Mouse (Mus musculus): ENCODE data around the gene 2300003K06Rik. TPM values are rescaled to one million over a fixed set of nuclear protein-coding genes. Genes with fewer than 3 reads are reported as not detected.

2300003K06Rik gene
- polyA plus RNA-seq (2014; fragmentation: Illumina TruSeq; extraction: RNeasy Lipid Tissue Mini Kit (QIAGEN cat#74804); ENCODE audit: low read depth, low replicate concordance) = not detected

GRCm38 (mm10) chr11:99837966-99838365, at the start of gene 2300003K06Rik:
2300003K06Rik (minus strand) TSS chr11:99838066.

GRCm38 (mm10) chr11:99878887-99879286, 41.0 kb upstream of the 2300003K06Rik start, which contains the start of gene Gm11567:
Gm11567 (plus strand) TSS chr11:99879187.

GRCm38 (mm10) chr11:99873089-99873488, 35.2 kb upstream of the 2300003K06Rik start, which contains the start of gene Krtap9-1:
Krtap9-1 (plus strand) TSS chr11:99873389.

GRCm38 (mm10) chr11:99864176-99864575, 26.3 kb upstream of the 2300003K06Rik start, which contains the start of gene Gm11559:
Gm11559 (plus strand) TSS chr11:99864476.

GRCm38 (mm10) chr11:99857617-99858016, 19.8 kb upstream of the 2300003K06Rik start, which contains the start of gene Gm11568:
Gm11568 (plus strand) TSS chr11:99857917.

GRCm38 (mm10) chr11:99851508-99851907, 13.6 kb upstream of the 2300003K06Rik start, which contains the start of gene Krtap4-16:
Krtap4-16 (minus strand) TSS chr11:99851608.

GRCm38 (mm10) chr11:99815566-99815965, 22.3 kb downstream of the 2300003K06Rik start, which contains the start of gene Gm11564:
Gm11564 (minus strand) TSS chr11:99815666.

GRCm38 (mm10) chr11:99809792-99810191, 28.1 kb downstream of the 2300003K06Rik start, which contains the start of gene Krtap4-13:
Krtap4-13 (minus strand) TSS chr11:99809892.

GRCm38 (mm10) chr11:99804346-99804745, 33.5 kb downstream of the 2300003K06Rik start, which contains the start of gene Gm11554:
Gm11554 (minus strand) TSS chr11:99804446.

GRCm38 (mm10) chr11:99798832-99799231, 39.0 kb downstream of the 2300003K06Rik start, which contains the start of gene Gm11569:
Gm11569 (minus strand) TSS chr11:99798932.

GRCm38 (mm10) chr11:99793367-99793766, 44.5 kb downstream of the 2300003K06Rik start, which contains the start of gene Gm11596:
Gm11596 (minus strand) TSS chr11:99793467.

Other genes with a start within 250 kb of the 2300003K06Rik start
- not detected for gene Krtap1-3, start 246.7 kb downstream of the 2300003K06Rik start, polyA plus RNA-seq (2014; fragmentation: Illumina TruSeq; extraction: RNeasy Lipid Tissue Mini Kit (QIAGEN cat#74804); ENCODE audit: low read depth, low replicate concordance)
- gene Krtap9-3, start 240.0 kb downstream of the 2300003K06Rik start, polyA plus RNA-seq (2014; fragmentation: Illumina TruSeq; extraction: RNeasy Lipid Tissue Mini Kit (QIAGEN cat#74804); ENCODE audit: low read depth, low replicate concordance) = not detected
- gene Gm11938, start 234.8 kb downstream of the 2300003K06Rik start, polyA plus RNA-seq (2014; fragmentation: Illumina TruSeq; extraction: RNeasy Lipid Tissue Mini Kit (QIAGEN cat#74804); ENCODE audit: low read depth, low replicate concordance) = not detected
- gene Gm11937, start 227.9 kb downstream of the 2300003K06Rik start, polyA plus RNA-seq (2014; fragmentation: Illumina TruSeq; extraction: RNeasy Lipid Tissue Mini Kit (QIAGEN cat#74804); ENCODE audit: low read depth, low replicate concordance) = not detected
- not detected for gene Krtap2-4, start 223.2 kb downstream of the 2300003K06Rik start, polyA plus RNA-seq (2014; fragmentation: Illumina TruSeq; extraction: RNeasy Lipid Tissue Mini Kit (QIAGEN cat#74804); ENCODE audit: low read depth, low replicate concordance)
- gene Gm11562, start 217.6 kb downstream of the 2300003K06Rik start, polyA plus RNA-seq (2014; fragmentation: Illumina TruSeq; extraction: RNeasy Lipid Tissue Mini Kit (QIAGEN cat#74804); ENCODE audit: low read depth, low replicate concordance) = not detected
- gene Krtap4-1, start 209.8 kb downstream of the 2300003K06Rik start, polyA plus RNA-seq (2014; fragmentation: Illumina TruSeq; extraction: RNeasy Lipid Tissue Mini Kit (QIAGEN cat#74804); ENCODE audit: low read depth, low replicate concordance) = not detected
- not detected for gene Krtap4-2, start 203.0 kb downstream of the 2300003K06Rik start, polyA plus RNA-seq (2014; fragmentation: Illumina TruSeq; extraction: RNeasy Lipid Tissue Mini Kit (QIAGEN cat#74804); ENCODE audit: low read depth, low replicate concordance)
- not detected for gene Krtap4-7, start 194.0 kb downstream of the 2300003K06Rik start, polyA plus RNA-seq (2014; fragmentation: Illumina TruSeq; extraction: RNeasy Lipid Tissue Mini Kit (QIAGEN cat#74804); ENCODE audit: low read depth, low replicate concordance)
- not detected for gene Gm11555, start 187.8 kb downstream of the 2300003K06Rik start, polyA plus RNA-seq (2014; fragmentation: Illumina TruSeq; extraction: RNeasy Lipid Tissue Mini Kit (QIAGEN cat#74804); ENCODE audit: low read depth, low replicate concordance)
- not detected for gene Gm11563, start 179.1 kb downstream of the 2300003K06Rik start, polyA plus RNA-seq (2014; fragmentation: Illumina TruSeq; extraction: RNeasy Lipid Tissue Mini Kit (QIAGEN cat#74804); ENCODE audit: low read depth, low replicate concordance)
- not detected for gene Krtap4-6, start 172.1 kb downstream of the 2300003K06Rik start, polyA plus RNA-seq (2014; fragmentation: Illumina TruSeq; extraction: RNeasy Lipid Tissue Mini Kit (QIAGEN cat#74804); ENCODE audit: low read depth, low replicate concordance)
- not detected for gene Gm14190, start 147.3 kb downstream of the 2300003K06Rik start, polyA plus RNA-seq (2014; fragmentation: Illumina TruSeq; extraction: RNeasy Lipid Tissue Mini Kit (QIAGEN cat#74804); ENCODE audit: low read depth, low replicate concordance)
- gene Gm14180, start 103.8 kb downstream of the 2300003K06Rik start, polyA plus RNA-seq (2014; fragmentation: Illumina TruSeq; extraction: RNeasy Lipid Tissue Mini Kit (QIAGEN cat#74804); ENCODE audit: low read depth, low replicate concordance) = not detected
- not detected for gene Gm11595, start 65.2 kb downstream of the 2300003K06Rik start, polyA plus RNA-seq (2014; fragmentation: Illumina TruSeq; extraction: RNeasy Lipid Tissue Mini Kit (QIAGEN cat#74804); ENCODE audit: low read depth, low replicate concordance)
- gene Krtap4-8, start 57.4 kb downstream of the 2300003K06Rik start, polyA plus RNA-seq (2014; fragmentation: Illumina TruSeq; extraction: RNeasy Lipid Tissue Mini Kit (QIAGEN cat#74804); ENCODE audit: low read depth, low replicate concordance) = not detected
- not detected for gene Krtap4-9, start 52.9 kb downstream of the 2300003K06Rik start, polyA plus RNA-seq (2014; fragmentation: Illumina TruSeq; extraction: RNeasy Lipid Tissue Mini Kit (QIAGEN cat#74804); ENCODE audit: low read depth, low replicate concordance)
- not detected for gene Gm11596, start 44.6 kb downstream of the 2300003K06Rik start, polyA plus RNA-seq (2014; fragmentation: Illumina TruSeq; extraction: RNeasy Lipid Tissue Mini Kit (QIAGEN cat#74804); ENCODE audit: low read depth, low replicate concordance)
- gene Gm11569, start 39.1 kb downstream of the 2300003K06Rik start, polyA plus RNA-seq (2014; fragmentation: Illumina TruSeq; extraction: RNeasy Lipid Tissue Mini Kit (QIAGEN cat#74804); ENCODE audit: low read depth, low replicate concordance) = not detected
- gene Gm11554, start 33.6 kb downstream of the 2300003K06Rik start, polyA plus RNA-seq (2014; fragmentation: Illumina TruSeq; extraction: RNeasy Lipid Tissue Mini Kit (QIAGEN cat#74804); ENCODE audit: low read depth, low replicate concordance) = not detected
- not detected for gene Krtap4-13, start 28.2 kb downstream of the 2300003K06Rik start, polyA plus RNA-seq (2014; fragmentation: Illumina TruSeq; extraction: RNeasy Lipid Tissue Mini Kit (QIAGEN cat#74804); ENCODE audit: low read depth, low replicate concordance)
- not detected for gene Gm11564, start 22.4 kb downstream of the 2300003K06Rik start, polyA plus RNA-seq (2014; fragmentation: Illumina TruSeq; extraction: RNeasy Lipid Tissue Mini Kit (QIAGEN cat#74804); ENCODE audit: low read depth, low replicate concordance)
- not detected for gene Krtap4-16, start 13.5 kb upstream of the 2300003K06Rik start, polyA plus RNA-seq (2014; fragmentation: Illumina TruSeq; extraction: RNeasy Lipid Tissue Mini Kit (QIAGEN cat#74804); ENCODE audit: low read depth, low replicate concordance)
- gene Gm11568, start 19.9 kb upstream of the 2300003K06Rik start, polyA plus RNA-seq (2014; fragmentation: Illumina TruSeq; extraction: RNeasy Lipid Tissue Mini Kit (QIAGEN cat#74804); ENCODE audit: low read depth, low replicate concordance) = not detected
- not detected for gene Gm11559, start 26.4 kb upstream of the 2300003K06Rik start, polyA plus RNA-seq (2014; fragmentation: Illumina TruSeq; extraction: RNeasy Lipid Tissue Mini Kit (QIAGEN cat#74804); ENCODE audit: low read depth, low replicate concordance)
- gene Krtap9-1, start 35.3 kb upstream of the 2300003K06Rik start, polyA plus RNA-seq (2014; fragmentation: Illumina TruSeq; extraction: RNeasy Lipid Tissue Mini Kit (QIAGEN cat#74804); ENCODE audit: low read depth, low replicate concordance) = not detected
- not detected for gene Gm11567, start 41.1 kb upstream of the 2300003K06Rik start, polyA plus RNA-seq (2014; fragmentation: Illumina TruSeq; extraction: RNeasy Lipid Tissue Mini Kit (QIAGEN cat#74804); ENCODE audit: low read depth, low replicate concordance)
- gene Krtap31-1, start 69.9 kb upstream of the 2300003K06Rik start, polyA plus RNA-seq (2014; fragmentation: Illumina TruSeq; extraction: RNeasy Lipid Tissue Mini Kit (QIAGEN cat#74804); ENCODE audit: low read depth, low replicate concordance) = not detected
- gene Gm11565, start 76.7 kb upstream of the 2300003K06Rik start, polyA plus RNA-seq (2014; fragmentation: Illumina TruSeq; extraction: RNeasy Lipid Tissue Mini Kit (QIAGEN cat#74804); ENCODE audit: low read depth, low replicate concordance) = 0.49 TPM
- gene Krtap31-2, start 98.2 kb upstream of the 2300003K06Rik start, polyA plus RNA-seq (2014; fragmentation: Illumina TruSeq; extraction: RNeasy Lipid Tissue Mini Kit (QIAGEN cat#74804); ENCODE audit: low read depth, low replicate concordance) = not detected
- not detected for gene Krtap9-5, start 110.4 kb upstream of the 2300003K06Rik start, polyA plus RNA-seq (2014; fragmentation: Illumina TruSeq; extraction: RNeasy Lipid Tissue Mini Kit (QIAGEN cat#74804); ENCODE audit: low read depth, low replicate concordance)
- not detected for gene Krtap29-1, start 141.0 kb upstream of the 2300003K06Rik start, polyA plus RNA-seq (2014; fragmentation: Illumina TruSeq; extraction: RNeasy Lipid Tissue Mini Kit (QIAGEN cat#74804); ENCODE audit: low read depth, low replicate concordance)
- not detected for gene Krtap16-1, start 148.5 kb upstream of the 2300003K06Rik start, polyA plus RNA-seq (2014; fragmentation: Illumina TruSeq; extraction: RNeasy Lipid Tissue Mini Kit (QIAGEN cat#74804); ENCODE audit: low read depth, low replicate concordance)
- gene Krtap17-1, start 155.9 kb upstream of the 2300003K06Rik start, polyA plus RNA-seq (2014; fragmentation: Illumina TruSeq; extraction: RNeasy Lipid Tissue Mini Kit (QIAGEN cat#74804); ENCODE audit: low read depth, low replicate concordance) = not detected
- gene Krt33a, start 178.1 kb upstream of the 2300003K06Rik start, polyA plus RNA-seq (2014; fragmentation: Illumina TruSeq; extraction: RNeasy Lipid Tissue Mini Kit (QIAGEN cat#74804); ENCODE audit: low read depth, low replicate concordance) = not detected
- gene Krt33b, start 191.8 kb upstream of the 2300003K06Rik start, polyA plus RNA-seq (2014; fragmentation: Illumina TruSeq; extraction: RNeasy Lipid Tissue Mini Kit (QIAGEN cat#74804); ENCODE audit: low read depth, low replicate concordance) = not detected
- not detected for gene Krt34, start 203.5 kb upstream of the 2300003K06Rik start, polyA plus RNA-seq (2014; fragmentation: Illumina TruSeq; extraction: RNeasy Lipid Tissue Mini Kit (QIAGEN cat#74804); ENCODE audit: low read depth, low replicate concordance)
- not detected for gene Krt31, start 212.5 kb upstream of the 2300003K06Rik start, polyA plus RNA-seq (2014; fragmentation: Illumina TruSeq; extraction: RNeasy Lipid Tissue Mini Kit (QIAGEN cat#74804); ENCODE audit: low read depth, low replicate concordance)

Data from testis, adult 10 weeks (tissue).